Comparison of ENCODE assay signal across 11 mouse cellular contexts in genomic region chr9:44239447-44239846, GRCm38 (mm10). TPM values are rescaled to one million over a fixed set of nuclear protein-coding genes. Genes with fewer than 3 reads are reported as not detected.
DNase-seq lines count a peak whose midpoint lies in the region; ATAC-seq lines count a peak whose summit lies in the region.
"Had no signal": no experiment of that assay in that cellular context is flagged by ENCODE, and none has a peak within 500 bp of the region (broad histone marks: within the 10 kb centered on the region; RNA-seq: fewer than 3 reads in every experiment).

No protein-coding gene starts in this region.

- ATAC-seq in hindbrain, embryonic 12.5 days (ENCODE audit: low FRiP score): no peak
- peak; percentile 64 for ATAC-seq in common myeloid progenitor, adult 5-6 weeks (replicated peaks; ENCODE audit: low read depth, poor library complexity, severe bottlenecking)
- 0 out of 2 replicates have a peak, but pooled peaks have one; percentile 33 for ATAC-seq in midbrain, embryonic 15.5 days (replicated peaks)
- no peak for ATAC-seq in activated CD4-positive, CD25-positive, alpha-beta regulatory T cell, adult 4 months

- no peak overlapping the region for H3K27ac ChIP-seq in hindbrain, embryonic 10.5 days
- no peak overlapping the region for H3K27ac ChIP-seq in hindbrain, embryonic 12.5 days
- H3K27ac ChIP-seq in midbrain, embryonic 15.5 days: no peak overlapping the region
- H3K27ac ChIP-seq: embryonic facial prominence, embryonic 13.5 days; limb, embryonic 12.5 days had no signal

- no peak overlapping the region for H3K4me3 ChIP-seq in hindbrain, embryonic 10.5 days
- H3K4me3 ChIP-seq in hindbrain, embryonic 12.5 days: no peak overlapping the region
- H3K4me3 ChIP-seq in midbrain, embryonic 15.5 days: no peak overlapping the region
- H3K4me3 ChIP-seq: embryonic facial prominence, embryonic 13.5 days; limb, embryonic 12.5 days had no signal

- no peaks in the 10 kb centered on the region for H3K9me3 ChIP-seq in hindbrain, embryonic 10.5 days
- no peaks in the 10 kb centered on the region for H3K9me3 ChIP-seq in hindbrain, embryonic 12.5 days (replicated peaks)
- no peaks in the 10 kb centered on the region for H3K9me3 ChIP-seq in midbrain, embryonic 15.5 days
- H3K9me3 ChIP-seq: embryonic facial prominence, embryonic 13.5 days; limb, embryonic 12.5 days had no signal

- no peak overlapping the region for H3K4me2 ChIP-seq in hindbrain, embryonic 12.5 days (replicated peaks)
- no peak overlapping the region for H3K4me2 ChIP-seq in midbrain, embryonic 15.5 days
- H3K4me2 ChIP-seq: embryonic facial prominence, embryonic 13.5 days; limb, embryonic 12.5 days had no signal

- H3K27me3 ChIP-seq in hindbrain, embryonic 10.5 days (ENCODE audit: insufficient read depth, poor library complexity, severe bottlenecking): no peaks in the 10 kb centered on the region
- no peaks in the 10 kb centered on the region for H3K27me3 ChIP-seq in hindbrain, embryonic 12.5 days
- H3K27me3 ChIP-seq in midbrain, embryonic 15.5 days (replicated peaks): no peaks in the 10 kb centered on the region
- H3K27me3 ChIP-seq: embryonic facial prominence, embryonic 13.5 days had no signal

- 10% methylated on average over 5 of the region's 5 CpGs for WGBS in hindbrain, embryonic 10.5 days
- WGBS in hindbrain, embryonic 12.5 days: 10% methylated on average over 5 of the region's 5 CpGs
- WGBS in midbrain, embryonic 15.5 days: 14% methylated on average over 5 of the region's 5 CpGs

- peak; percentile 60 for DNase-seq in hindbrain, embryonic 10.5 days (ENCODE audit: low spot score)
- peak; percentile 73 for DNase-seq in 3T3-L1 (ENCODE audit: low read depth, low spot score)
- DNase-seq in ES-CJ7 (ENCODE audit: low read depth, low spot score): peak; percentile 45
- peak; percentile 77 for DNase-seq in kidney, postnatal 10 days

- H3K36me3 ChIP-seq in hindbrain, embryonic 10.5 days: no peaks in the 10 kb centered on the region
- H3K36me3 ChIP-seq in hindbrain, embryonic 12.5 days: no peaks in the 10 kb centered on the region
- no peaks in the 10 kb centered on the region for H3K36me3 ChIP-seq in midbrain, embryonic 15.5 days (replicated peaks)
- H3K36me3 ChIP-seq: embryonic facial prominence, embryonic 13.5 days; limb, embryonic 12.5 days had no signal

- H3K9ac ChIP-seq in hindbrain, embryonic 12.5 days: no peak overlapping the region
- no peak overlapping the region for H3K9ac ChIP-seq in midbrain, embryonic 15.5 days
- H3K9ac ChIP-seq: embryonic facial prominence, embryonic 13.5 days; limb, embryonic 12.5 days had no signal

- H3K4me1 ChIP-seq in hindbrain, embryonic 10.5 days (replicated peaks): peaks cover 30% of the 10 kb centered on the region
- H3K4me1 ChIP-seq in hindbrain, embryonic 12.5 days: no peaks in the 10 kb centered on the region
- H3K4me1 ChIP-seq in midbrain, embryonic 15.5 days: 0 out of 2 replicates have a peak, but pooled peaks cover 4% of the 10 kb centered on the region

RNA-seq across cellular contexts. Expression of gene Ccdc153, which starts 1.0 kb away (rescaled TPM):
- not detected in 2 replicates for polyA plus RNA-seq in hindbrain, embryonic 10.5 days (2016; fragmentation: Nextera tagmentation; extraction: Ambion mirVana)
- not detected in 2 replicates for polyA plus RNA-seq in hindbrain, embryonic 12.5 days (2016; fragmentation: Nextera tagmentation; extraction: Ambion mirVana)
- total RNA-seq in common myeloid progenitor, adult 5-6 weeks (2017): not detected in 2 replicates
- polyA plus RNA-seq in midbrain, embryonic 15.5 days (2015; fragmentation: Nextera tagmentation; extraction: Ambion mirVana): 0.61 TPM in 1 of 2 replicates, not detected in the other
- not detected for polyA plus RNA-seq in activated CD4-positive, CD25-positive, alpha-beta regulatory T cell, adult 4 months (2017; shearing (Covaris generic))
- polyA plus RNA-seq: embryonic facial prominence, embryonic 13.5 days; limb, embryonic 12.5 days; stomach, embryonic 14.5 days had no signal

RNA-seq across cellular contexts. Expression of gene Cbl, which starts 5.6 kb away (rescaled TPM):
- 21.1 and 22.8 TPM in 2 replicates for polyA plus RNA-seq in hindbrain, embryonic 10.5 days (2016; fragmentation: Nextera tagmentation; extraction: Ambion mirVana)
- polyA plus RNA-seq in hindbrain, embryonic 12.5 days (2016; fragmentation: Nextera tagmentation; extraction: Ambion mirVana): 26.2 and 30.5 TPM in 2 replicates
- 27.7 and 32.7 TPM in 2 replicates for total RNA-seq in common myeloid progenitor, adult 5-6 weeks (2017)
- 24.4 and 26.2 TPM in 2 replicates for polyA plus RNA-seq in midbrain, embryonic 15.5 days (2015; fragmentation: Nextera tagmentation; extraction: Ambion mirVana)
- 10 to 100 TPM; 22.8 to 25.0 TPM for polyA plus RNA-seq in activated CD4-positive, CD25-positive, alpha-beta regulatory T cell, adult 4 months (2017; shearing (Covaris generic))

RNA-seq across cellular contexts. Expression of gene Pdzd3, which starts 11.8 kb away (rescaled TPM):
- 0.14 TPM in 1 of 2 replicates, not detected in the other for polyA plus RNA-seq in hindbrain, embryonic 10.5 days (2016; fragmentation: Nextera tagmentation; extraction: Ambion mirVana)
- polyA plus RNA-seq in hindbrain, embryonic 12.5 days (2016; fragmentation: Nextera tagmentation; extraction: Ambion mirVana): 0.15 TPM in 1 of 2 replicates, not detected in the other
- 0.58 TPM in 1 of 2 replicates, not detected in the other for total RNA-seq in common myeloid progenitor, adult 5-6 weeks (2017)
- polyA plus RNA-seq in midbrain, embryonic 15.5 days (2015; fragmentation: Nextera tagmentation; extraction: Ambion mirVana): 0.44 and 0.96 TPM in 2 replicates
- polyA plus RNA-seq in activated CD4-positive, CD25-positive, alpha-beta regulatory T cell, adult 4 months (2017; shearing (Covaris generic)): under 1 TPM in 1 of 2 experiments, not detected in 1; 0.30 TPM
- polyA plus RNA-seq: limb, embryonic 12.5 days had no signal

RNA-seq across cellular contexts. Expression of gene Nlrx1, which starts 29.0 kb away (rescaled TPM):
- polyA plus RNA-seq in hindbrain, embryonic 10.5 days (2016; fragmentation: Nextera tagmentation; extraction: Ambion mirVana): 2.4 and 3.3 TPM in 2 replicates
- polyA plus RNA-seq in hindbrain, embryonic 12.5 days (2016; fragmentation: Nextera tagmentation; extraction: Ambion mirVana): 5.1 and 5.6 TPM in 2 replicates
- total RNA-seq in common myeloid progenitor, adult 5-6 weeks (2017): 1.6 and 3.4 TPM in 2 replicates
- 4.8 and 5.1 TPM in 2 replicates for polyA plus RNA-seq in midbrain, embryonic 15.5 days (2015; fragmentation: Nextera tagmentation; extraction: Ambion mirVana)
- 1 to 10 TPM; 2.8 to 6.0 TPM for polyA plus RNA-seq in activated CD4-positive, CD25-positive, alpha-beta regulatory T cell, adult 4 months (2017; shearing (Covaris generic))

RNA-seq across cellular contexts. Expression of gene Abcg4, which starts 49.0 kb away (rescaled TPM):
- polyA plus RNA-seq in hindbrain, embryonic 10.5 days (2016; fragmentation: Nextera tagmentation; extraction: Ambion mirVana): 4.3 and 7.2 TPM in 2 replicates
- 12.9 and 13.5 TPM in 2 replicates for polyA plus RNA-seq in hindbrain, embryonic 12.5 days (2016; fragmentation: Nextera tagmentation; extraction: Ambion mirVana)
- 4.2 and 4.8 TPM in 2 replicates for total RNA-seq in common myeloid progenitor, adult 5-6 weeks (2017)
- 30.4 and 31.1 TPM in 2 replicates for polyA plus RNA-seq in midbrain, embryonic 15.5 days (2015; fragmentation: Nextera tagmentation; extraction: Ambion mirVana)
- polyA plus RNA-seq in activated CD4-positive, CD25-positive, alpha-beta regulatory T cell, adult 4 months (2017; shearing (Covaris generic)): not detected

Comparison
In these comparisons a context has a peak if more than half of its experiments do, and no peak if none do; other contexts are left out.
1. ATAC-seq: peak in common myeloid progenitor, adult 5-6 weeks (single experiment) and midbrain, embryonic 15.5 days (single experiment); none in hindbrain, embryonic 12.5 days (single experiment) and activated CD4-positive, CD25-positive, alpha-beta regulatory T cell, adult 4 months (single experiment).
2. Peak in every context shown above with its lines, with median percentiles within 50 percentile points of each other: DNase-seq.